Mouse (Mus musculus): ENCODE results near the gene Tbx22. TPM values are rescaled to one million over a fixed set of nuclear protein-coding genes. Genes with fewer than 3 reads are reported as not detected.
A peak's percentile ranks its signal among the peaks of the same experiment; 100 is the strongest.

Tbx22 gene
- not detected in 2 replicates for polyA plus RNA-seq (2015; fragmentation: Nextera tagmentation; extraction: Ambion mirVana)

DNA sequence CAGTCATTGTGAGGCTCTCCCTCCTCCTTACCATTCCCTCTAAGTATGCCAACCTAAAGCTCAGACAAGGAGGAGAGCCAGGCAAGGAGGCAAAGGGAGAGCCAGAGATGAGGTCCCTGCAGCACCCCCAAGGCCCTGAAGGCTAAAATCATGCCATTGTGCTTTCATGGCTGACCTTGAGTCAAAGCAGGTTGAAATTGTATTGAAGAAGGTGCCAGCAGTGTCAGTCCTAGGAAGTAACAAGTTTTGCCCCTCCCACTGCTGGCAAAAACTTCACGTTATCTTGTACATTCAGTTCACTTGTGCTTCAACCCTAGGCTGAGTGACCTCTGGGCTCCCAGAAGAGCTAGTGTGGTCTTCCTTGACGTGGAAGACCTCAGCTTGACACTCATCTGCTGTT lies at the start of gene Tbx22:
TSS of gene Tbx22 (plus strand) at position 301 of the 400 bp plus-strand sequence.
- Histone ChIP-seq H3K4me1 (replicated peaks) (no peaks in the 10 kb centered on the region), H3K4me3 (replicated peaks) (no peak within 1 kb of the TSS), H3K27me3 (no peaks in the 10 kb centered on the region), H3K9me3 (no peaks in the 10 kb centered on the region), H3K27ac (no peak within 1 kb of the TSS), H3K9ac (replicated peaks) (no peak within 1 kb of the TSS), H3K36me3 (no peaks in the 10 kb centered on the region), H3K4me2 (replicated peaks) (no peak within 1 kb of the TSS)
- 58% methylated on average over 2 of the region's 2 CpGs for WGBS
- ATAC-seq: no peak

DNA sequence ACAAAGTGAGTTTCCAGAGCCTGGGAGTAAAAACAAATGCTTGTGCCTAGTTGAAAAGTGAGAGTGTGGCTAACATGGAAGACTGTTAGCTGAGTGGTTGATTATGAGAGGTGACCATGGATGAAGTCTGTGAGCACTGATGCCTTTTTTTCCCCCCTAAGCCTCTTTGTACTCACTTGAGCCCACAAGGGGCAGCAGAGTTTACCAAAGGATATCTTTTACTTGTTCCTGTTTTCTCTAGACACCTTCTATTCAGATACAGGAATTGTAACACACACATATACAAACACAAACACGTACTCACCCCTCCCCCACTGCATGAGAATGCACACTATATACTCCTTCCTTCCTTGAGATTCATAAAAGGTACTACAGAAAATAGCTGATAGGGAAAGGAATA lies 913 bp downstream of the Tbx22 start:
- Histone ChIP-seq H3K9ac (replicated peaks) (no peak overlapping the region), H3K36me3 (no peaks in the 10 kb centered on the region), H3K27ac (no peak overlapping the region), H3K9me3 (no peaks in the 10 kb centered on the region), H3K27me3 (no peaks in the 10 kb centered on the region), H3K4me2 (replicated peaks) (no peak overlapping the region), H3K4me1 (replicated peaks) (no peaks in the 10 kb centered on the region), H3K4me3 (replicated peaks) (no peak overlapping the region)
- WGBS: 31% methylated on average over 1 of the region's 1 CpGs
- no peak for ATAC-seq

DNA sequence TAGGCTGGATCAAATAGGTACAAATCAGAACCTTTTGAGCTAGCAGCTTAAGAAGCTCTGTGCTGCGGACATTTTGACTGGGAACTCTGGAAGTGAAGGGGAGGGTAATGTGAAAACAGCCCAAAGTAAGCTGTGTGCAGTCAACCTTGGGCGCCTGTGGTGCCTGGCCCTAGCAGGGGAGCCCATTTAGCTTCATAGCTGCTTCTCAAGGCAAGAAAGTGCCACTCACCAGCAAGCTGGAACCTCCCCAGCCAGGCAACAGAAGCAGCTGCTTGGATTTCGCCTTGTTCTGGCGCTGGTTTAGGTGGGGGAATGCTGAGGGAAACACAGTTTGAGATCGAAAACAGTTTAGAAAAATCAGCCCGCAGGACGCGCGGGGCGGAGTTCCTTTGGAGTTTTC lies 11.4 kb downstream of the Tbx22 start:
- Histone ChIP-seq H3K4me1 (replicated peaks) (no peaks in the 10 kb centered on the region), H3K4me3 (replicated peaks) (peak overlapping the region; percentile 28), H3K9me3 (no peaks in the 10 kb centered on the region), H3K27me3 (peaks cover 39% of the 10 kb centered on the region), H3K36me3 (no peaks in the 10 kb centered on the region), H3K4me2 (replicated peaks) (peak overlapping the region; percentile 53), H3K9ac (replicated peaks) (no peak overlapping the region), H3K27ac (no peak overlapping the region)
- WGBS: 12% methylated on average over 10 of the region's 10 CpGs
- ATAC-seq: 0 out of 2 replicates have a peak, but pooled peaks have one; percentile 27

DNA sequence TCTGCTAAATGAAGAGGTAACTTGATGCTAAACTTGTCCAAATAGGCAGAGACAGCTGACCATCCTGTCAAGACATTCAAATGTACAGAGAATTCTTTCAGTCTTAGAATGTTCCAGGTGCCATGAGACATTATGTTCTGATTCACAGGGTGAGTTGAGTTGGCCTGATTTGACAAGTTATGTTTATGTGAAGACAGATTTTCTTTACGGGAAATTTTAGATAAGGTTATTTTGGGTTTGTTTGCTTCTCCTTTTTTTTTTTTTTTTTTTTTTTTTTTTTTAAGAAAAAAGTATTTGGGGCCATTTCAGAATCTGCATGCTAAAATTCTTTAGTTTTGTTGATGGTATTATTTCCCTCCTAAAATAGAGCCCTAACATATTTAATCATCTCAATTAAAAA lies 40.8 kb downstream of the Tbx22 start:
- 96% methylated on average over 1 of the region's 1 CpGs for WGBS
- Histone ChIP-seq H3K4me1 (replicated peaks) (no peaks in the 10 kb centered on the region), H3K27ac (no peak overlapping the region), H3K4me2 (replicated peaks) (no peak overlapping the region), H3K36me3 (no peaks in the 10 kb centered on the region), H3K9me3 (no peaks in the 10 kb centered on the region), H3K9ac (replicated peaks) (no peak overlapping the region), H3K27me3 (no peaks in the 10 kb centered on the region), H3K4me3 (replicated peaks) (no peak overlapping the region)
- no peak for ATAC-seq

DNA sequence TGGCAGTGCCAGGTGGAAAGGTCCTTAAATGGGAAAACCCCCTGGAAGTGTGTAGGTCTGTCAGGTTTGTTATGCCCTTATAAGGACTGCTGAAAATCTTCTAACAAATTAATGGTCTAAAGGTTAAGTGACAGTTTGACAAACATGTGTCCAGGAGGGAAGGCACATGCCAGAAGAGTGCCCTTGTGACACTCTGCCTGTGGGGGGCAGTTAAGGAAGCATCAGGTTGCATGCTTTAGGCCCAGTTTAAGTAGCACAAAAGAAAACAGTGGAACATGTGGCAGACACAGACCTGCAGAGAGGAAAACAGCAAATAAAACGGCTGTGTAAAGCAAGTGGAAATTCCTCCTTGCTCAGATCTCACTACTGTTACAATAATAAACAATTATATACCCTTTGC lies 55.8 kb downstream of the Tbx22 start:
- no peak overlapping the region for H3K4me3 ChIP-seq (replicated peaks)
- H3K4me1 ChIP-seq (replicated peaks): no peaks in the 10 kb centered on the region
- no peak for ATAC-seq
- no peak overlapping the region for H3K9ac ChIP-seq (replicated peaks)
- H3K27me3 ChIP-seq: no peaks in the 10 kb centered on the region
- no peak overlapping the region for H3K27ac ChIP-seq
- no peaks in the 10 kb centered on the region for H3K9me3 ChIP-seq
- no peak overlapping the region for H3K4me2 ChIP-seq (replicated peaks)
- 28% methylated on average over 1 of the region's 1 CpGs for WGBS
- no peaks in the 10 kb centered on the region for H3K36me3 ChIP-seq

Other genes with a start within 250 kb of the Tbx22 start
- 0.34 TPM in 1 of 2 replicates, not detected in the other for gene Tent5d, start 124.6 kb downstream of the Tbx22 start, polyA plus RNA-seq (2015; fragmentation: Nextera tagmentation; extraction: Ambion mirVana)
- 12.2 and 13.2 TPM in 2 replicates for gene 2610002M06Rik, start 148.4 kb downstream of the Tbx22 start, polyA plus RNA-seq (2015; fragmentation: Nextera tagmentation; extraction: Ambion mirVana)

Data from midbrain, embryonic 13.5 days (tissue).